Mouse (Mus musculus) CH12.LX (cell line): Measurements from ENCODE around the gene Cradd.
A peak's percentile ranks its signal among the peaks of the same experiment; 100 is the strongest.

Experiments
- ELF1 ChIP-seq: IDR thresholded peaks from 2 replicates; pipeline ENCODE4 v1.6.1; 2014; ENCODE audit warnings: low read depth, mild to moderate bottlenecking, inconsistent platforms, low read length, improper control_type of control experiment
- MXI1 ChIP-seq: IDR thresholded peaks from 2 replicates; pipeline ENCODE4 v1.6.1; 2011; ENCODE audit warnings: mild to moderate bottlenecking, low read depth, low read length, improper control_type of control experiment
- POLR2A ChIP-seq: IDR thresholded peaks from 2 replicates; pipeline ENCODE4 v1.6.1; 2011; ENCODE audit warnings: low read depth, mild to moderate bottlenecking, improper control_type of control experiment, low read length
- ZC3H11A ChIP-seq: IDR thresholded peaks from 2 replicates; pipeline ENCODE4 v1.6.1; 2012; ENCODE audit warnings: low read depth, mild to moderate bottlenecking, inconsistent platforms, low read length, improper control_type of control experiment
- ZNF384 ChIP-seq: IDR thresholded peaks from 2 replicates; pipeline ENCODE4 v1.6.1; 2012; ENCODE audit warnings: low read depth, low read length, improper control_type of control experiment, inconsistent platforms

DNA sequence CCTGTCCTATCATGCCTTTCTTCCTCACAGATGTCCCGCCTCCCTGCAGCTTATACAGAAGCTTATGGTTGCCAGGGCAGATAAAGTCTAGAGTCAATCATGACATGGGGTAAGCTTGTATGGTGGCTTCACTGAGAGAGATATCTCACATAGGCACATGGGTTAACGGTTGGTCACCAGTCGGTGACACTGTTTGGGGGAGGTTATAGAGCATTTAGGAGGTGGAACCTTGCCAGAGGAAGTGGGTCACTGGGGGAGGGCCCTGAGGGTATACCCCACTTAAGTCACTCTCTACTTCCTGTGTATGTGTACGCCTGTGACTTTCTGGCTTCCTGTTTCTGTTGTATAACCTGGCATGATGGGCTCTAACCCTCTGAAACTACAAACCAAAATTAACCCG, 128.2 kb downstream of the Cradd start:
- TF ChIP-seq ZNF384 (no peak), ZC3H11A (no peak), ELF1 (0 out of 2 replicates have a peak, but pooled peaks have one; percentile 9), POLR2A (no peak), MXI1 (no peak)
